Mouse (Mus musculus) olfactory bulb, adult 2 months (tissue): ENCODE measurements around the gene Mrpl53.

ENCODE experiments used
- CTCF ChIP-seq: fragments of 200-500 bp; IDR thresholded peaks from 2 replicates; pipeline ENCODE4 v1.5.1; 2012; ENCODE audit warnings: low read depth, mild to moderate bottlenecking, low read length, moderate library complexity; ENCODE audit not compliant: insufficient read depth
- POLR2A ChIP-seq: fragments of 200-500 bp; IDR thresholded peaks from 2 replicates; pipeline ENCODE4 v1.6.1; 2012; ENCODE audit warnings: mild to moderate bottlenecking, low read depth, low read length, moderate library complexity; ENCODE audit not compliant: insufficient read depth

DNA sequence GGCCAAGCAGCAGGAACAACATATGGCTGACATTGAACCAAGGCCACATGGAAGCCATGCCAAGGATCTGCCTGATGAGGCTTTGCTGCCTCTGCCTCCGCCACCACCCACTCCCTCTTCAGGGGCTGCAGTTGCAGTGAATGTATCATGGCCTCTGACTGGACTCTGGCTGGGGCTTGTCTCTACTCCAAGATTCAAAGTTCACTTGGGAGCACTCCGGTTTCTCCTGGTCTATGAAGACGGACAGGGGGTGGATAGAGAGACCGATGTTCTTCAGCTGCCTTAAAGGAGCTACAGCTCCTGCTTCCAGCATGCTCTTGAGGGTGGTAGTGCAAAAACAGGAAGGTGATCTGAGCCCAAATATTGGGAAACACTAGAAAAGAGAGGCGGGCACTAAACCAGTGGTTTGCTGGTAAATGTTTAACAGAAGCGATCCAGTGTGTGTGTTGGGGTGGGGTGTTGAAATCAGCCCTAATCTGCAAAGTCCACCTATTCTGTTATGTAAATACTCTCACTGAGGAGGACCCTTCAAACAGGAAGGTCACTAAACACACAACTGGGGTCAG, 22.7 kb downstream of the Mrpl53 start:
- TF ChIP-seq CTCF (no peak), POLR2A (no peak)
